Mouse (Mus musculus) bone marrow macrophage, adult 2 months (primary cell): ENCODE measurements at regions not wholly inside any gene's neighbourhood (a gene's known extent, or its start where the extent isn't known, plus 50 kb on each side); places are given as distances from the start of the nearest gene placed in this dataset.

Experiments used
- CTCF ChIP-seq: IDR thresholded peaks from 2 replicates; pipeline ENCODE4 v1.5.1; 2012; ENCODE audit warnings: low read depth, mild to moderate bottlenecking, low read length, moderate library complexity
- POLR2A ChIP-seq: IDR thresholded peaks from 2 replicates; pipeline ENCODE4 v1.6.1; 2012; ENCODE audit warnings: mild to moderate bottlenecking, low read depth, low read length, borderline replicate concordance

- no peak for TF ChIP-seq POLR2A
- TF ChIP-seq CTCF = no peak
Observed at GRCm38 (mm10) chr7:136216734-136217133, 500.6 kb upstream of the Mki67 start.
